Mouse (Mus musculus): ENCODE measurements around the gene Arvcf. TPM values are rescaled to one million over a fixed set of nuclear protein-coding genes. Genes with fewer than 3 reads are reported as not detected.

Gene Arvcf
- polyA plus RNA-seq, 1 experiment = 17.1 TPM

GRCm38 (mm10) chr16:18423203-18423914, 75.4 kb downstream of the Arvcf start:
- WGBS = 80% methylated on average over 7 of the region's 7 CpGs
- Histone ChIP-seq H3K27ac (ENCODE audit: insufficient read depth, low read depth, low read length) (no peak overlapping the region), H3K4me3 (ENCODE audit: low read depth, low read length) (no peak overlapping the region)

DNA sequence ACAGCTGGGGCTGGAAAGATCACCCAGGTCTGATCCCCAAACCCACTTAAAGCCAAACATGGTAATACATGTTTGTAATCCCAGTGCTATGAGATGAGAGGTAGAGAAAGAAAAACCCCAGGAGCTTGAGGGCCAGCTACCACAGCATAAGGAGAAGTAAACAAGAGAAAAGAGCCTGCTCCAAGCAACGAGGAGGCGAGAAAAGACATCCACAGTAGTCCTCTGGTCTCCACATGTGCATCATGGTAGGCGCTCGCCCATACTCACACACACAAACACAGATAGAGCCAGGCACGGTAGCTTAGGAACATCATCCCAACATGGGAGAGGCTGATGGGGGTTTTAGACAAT, 75.9 kb downstream of the Arvcf start:
- Histone ChIP-seq H3K4me1 (ENCODE audit: control insufficient read depth, insufficient read depth, insufficient read length, low read length) (peaks cover 23% of the 10 kb centered on the region), H3K36me3 (ENCODE audit: control insufficient read depth, insufficient read depth, low read length) (peaks cover 8% of the 10 kb centered on the region), H3K27me3 (ENCODE audit: control insufficient read depth, insufficient read depth, low read length) (no peaks in the 10 kb centered on the region), H3K27ac (ENCODE audit: insufficient read depth, low read depth, low read length) (0 out of 2 replicates have a peak overlapping the region, but pooled peaks have one; percentile 7), H3K4me3 (ENCODE audit: low read depth, low read length) (no peak overlapping the region)
- TF ChIP-seq CTCF (IDR thresholded peaks at IDR 0.05; ENCODE audit: extremely low read depth, insufficient read length, insufficient replicate concordance, low read depth, low read length) (no peak), POLR2A (IDR thresholded peaks at IDR 0.05; ENCODE audit: low read depth, low read length) (no peak)
- WGBS = 79% methylated on average over 5 of the region's 5 CpGs

More at GRCm38 (mm10) chr16:18423203-18423914, 75.4 kb downstream of the Arvcf start:
- peaks cover 22% of the 10 kb centered on the region for H3K4me1 ChIP-seq (ENCODE audit: control insufficient read depth, insufficient read depth, insufficient read length, low read length)
- no peaks in the 10 kb centered on the region for H3K27me3 ChIP-seq (ENCODE audit: control insufficient read depth, insufficient read depth, low read length)
- no peak for TF ChIP-seq CTCF (IDR thresholded peaks at IDR 0.05; ENCODE audit: extremely low read depth, insufficient read length, insufficient replicate concordance, low read depth, low read length)
- no peak for TF ChIP-seq POLR2A (IDR thresholded peaks at IDR 0.05; ENCODE audit: low read depth, low read length)
- peaks cover 8% of the 10 kb centered on the region for H3K36me3 ChIP-seq (ENCODE audit: control insufficient read depth, insufficient read depth, low read length)

GRCm38 (mm10) chr16:18424364-18425045, 76.5 kb downstream of the Arvcf start:
- TF ChIP-seq POLR2A (IDR thresholded peaks at IDR 0.05; ENCODE audit: low read depth, low read length) (no peak), CTCF (IDR thresholded peaks at IDR 0.05; ENCODE audit: extremely low read depth, insufficient read length, insufficient replicate concordance, low read depth, low read length) (no peak)
- H3K4me3 ChIP-seq (ENCODE audit: low read depth, low read length) = peak overlapping the region; percentile 38
- peaks cover 25% of the 10 kb centered on the region for H3K4me1 ChIP-seq (ENCODE audit: control insufficient read depth, insufficient read depth, insufficient read length, low read length)
- peak overlapping the region; percentile 7; the same call in 1 of the 2 replicates for H3K27ac ChIP-seq (ENCODE audit: insufficient read depth, low read depth, low read length)
- no peaks in the 10 kb centered on the region for H3K27me3 ChIP-seq (ENCODE audit: control insufficient read depth, insufficient read depth, low read length)
- WGBS = 42% methylated on average over 11 of the region's 11 CpGs
- H3K36me3 ChIP-seq (ENCODE audit: control insufficient read depth, insufficient read depth, low read length) = peaks cover 8% of the 10 kb centered on the region

DNA sequence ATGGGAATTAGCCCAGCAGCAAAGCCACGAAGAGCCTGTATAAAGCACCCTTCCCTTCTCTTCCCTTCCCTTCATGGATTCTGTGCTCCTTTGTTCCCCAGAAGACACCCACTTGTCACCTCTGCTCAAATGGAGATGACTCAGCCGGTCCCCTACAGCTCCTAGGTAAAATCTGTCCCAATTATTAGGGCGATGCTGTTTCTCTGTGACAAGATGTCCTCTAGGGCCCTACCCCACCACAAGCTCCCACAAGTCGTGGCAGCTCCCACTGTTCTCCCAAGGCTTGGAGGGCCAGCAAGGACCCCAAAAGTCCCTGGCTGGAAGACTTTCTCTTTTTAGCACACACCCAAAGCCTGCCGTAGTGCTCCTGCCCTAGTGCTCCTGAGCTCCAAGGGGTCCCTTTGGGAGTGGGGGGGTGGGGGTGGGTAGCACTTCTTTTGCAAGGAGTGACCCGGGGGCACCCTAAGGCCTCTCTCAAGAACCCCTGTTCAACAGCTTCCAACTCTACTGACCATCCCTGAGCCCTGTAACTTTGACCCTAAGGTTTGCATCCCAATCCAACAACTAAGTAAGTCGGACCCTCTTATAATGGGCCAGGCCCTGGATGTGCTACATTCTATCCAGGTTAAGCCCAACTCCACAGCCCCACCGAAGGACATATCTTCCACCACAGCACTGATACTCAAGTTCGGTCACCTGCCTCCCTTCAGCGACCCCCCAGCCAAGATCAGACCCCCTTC, 77.7 kb downstream of the Arvcf start:
- Histone ChIP-seq H3K36me3 (ENCODE audit: control insufficient read depth, insufficient read depth, low read length) (peaks cover 8% of the 10 kb centered on the region), H3K4me1 (ENCODE audit: control insufficient read depth, insufficient read depth, insufficient read length, low read length) (peaks cover 29% of the 10 kb centered on the region), H3K27me3 (ENCODE audit: control insufficient read depth, insufficient read depth, low read length) (no peaks in the 10 kb centered on the region), H3K4me3 (ENCODE audit: low read depth, low read length) (peak overlapping the region; percentile 91), H3K27ac (ENCODE audit: insufficient read depth, low read depth, low read length) (peak overlapping the region; percentile 85)
- 4% methylated on average over 10 of the region's 10 CpGs for WGBS
- TF ChIP-seq CTCF (IDR thresholded peaks at IDR 0.05; ENCODE audit: extremely low read depth, insufficient read length, insufficient replicate concordance, low read depth, low read length) (no peak), POLR2A (IDR thresholded peaks at IDR 0.05; ENCODE audit: low read depth, low read length) (no peak)

- under 1% methylated on average over 52 of the region's 52 CpGs for WGBS
- Histone ChIP-seq H3K4me1 (ENCODE audit: control insufficient read depth, insufficient read depth, insufficient read length, low read length) (peaks cover 29% of the 10 kb centered on the region), H3K27ac (ENCODE audit: insufficient read depth, low read depth, low read length) (peak within 1 kb of the TSS; percentile 85), H3K4me3 (ENCODE audit: low read depth, low read length) (peak within 1 kb of the TSS; percentile 91), H3K36me3 (ENCODE audit: control insufficient read depth, insufficient read depth, low read length) (peaks cover 7% of the 10 kb centered on the region), H3K27me3 (ENCODE audit: control insufficient read depth, insufficient read depth, low read length) (no peaks in the 10 kb centered on the region)
- TF ChIP-seq CTCF (IDR thresholded peaks at IDR 0.05; ENCODE audit: extremely low read depth, insufficient read length, insufficient replicate concordance, low read depth, low read length) (peak; percentile 45; the same call in 1 of the 2 replicates), POLR2A (IDR thresholded peaks at IDR 0.05; ENCODE audit: low read depth, low read length) (peak; percentile 49)
Observed at GRCm38 (mm10) chr16:18426215-18426791, 78.3 kb downstream of the Arvcf start, which contains the start of gene Txnrd2. Gene Txnrd2, plus strand, starts transcription at chr16:18426384.

GRCm38 (mm10) chr16:18426802-18427280, 78.9 kb downstream of the Arvcf start, which contains the start of gene Comt:
Gene Comt, minus strand, starts transcription at chr16:18426852.
- 32% methylated on average over 5 of the region's 5 CpGs for WGBS
- TF ChIP-seq POLR2A (IDR thresholded peaks at IDR 0.05; ENCODE audit: low read depth, low read length) (no peak), CTCF (IDR thresholded peaks at IDR 0.05; ENCODE audit: extremely low read depth, insufficient read length, insufficient replicate concordance, low read depth, low read length) (no peak)
- H3K4me3 ChIP-seq (ENCODE audit: low read depth, low read length) = peak within 1 kb of the TSS; percentile 91
- peak within 1 kb of the TSS; percentile 85 for H3K27ac ChIP-seq (ENCODE audit: insufficient read depth, low read depth, low read length)
- H3K27me3 ChIP-seq (ENCODE audit: control insufficient read depth, insufficient read depth, low read length) = no peaks in the 10 kb centered on the region
- peaks cover 29% of the 10 kb centered on the region for H3K4me1 ChIP-seq (ENCODE audit: control insufficient read depth, insufficient read depth, insufficient read length, low read length)
- H3K36me3 ChIP-seq (ENCODE audit: control insufficient read depth, insufficient read depth, low read length) = peaks cover 4% of the 10 kb centered on the region

All from small intestine, adult 2 months (tissue).